ENCODE assay signal across 7 mouse cellular contexts in genomic region chr13:51328131-51328970, GRCm38 (mm10).
DNase-seq lines count a peak whose midpoint lies in the region; ATAC-seq lines count a peak whose summit lies in the region.

No protein-coding gene starts in this region.

- peaks cover 8% of the 10 kb centered on the region; the same call in 1 of the 2 replicates for H3K4me1 ChIP-seq in hindbrain, embryonic 15.5 days (replicated peaks)
- H3K4me1 ChIP-seq in limb, embryonic 13.5 days = peaks cover 57% of the 10 kb centered on the region

- ATAC-seq in hindbrain, embryonic 15.5 days (ENCODE audit: low FRiP score, low read depth) = peak; percentile 49; the same call in 1 of the 2 replicates
- ATAC-seq in limb, embryonic 13.5 days (ENCODE audit: low FRiP score, low read depth) = 0 out of 2 replicates have a peak, but pooled peaks have one; percentile 35

- 47% methylated on average over 15 of the region's 15 CpGs for WGBS in hindbrain, embryonic 15.5 days
- WGBS in limb, embryonic 13.5 days = 36% methylated on average over 15 of the region's 15 CpGs

- H3K9me3 ChIP-seq in hindbrain, embryonic 15.5 days = no peaks in the 10 kb centered on the region
- no peaks in the 10 kb centered on the region for H3K9me3 ChIP-seq in limb, embryonic 13.5 days

- peak; percentile 75 for DNase-seq in ovary, adult 18-20 months (ENCODE audit: low spot score)
- no peak for DNase-seq in ovary, postnatal 10 days (ENCODE audit: low spot score)
- peak; percentile 98 for DNase-seq in heart, adult 11 months
- peak; percentile 77 for DNase-seq in testis, postnatal 14 days (ENCODE audit: low spot score)
- no peak for DNase-seq in natural killer cell, adult 2 months (ENCODE audit: low spot score in 2 of 2)

- no peak overlapping the region for H3K27ac ChIP-seq in hindbrain, embryonic 15.5 days (replicated peaks)
- H3K27ac ChIP-seq in limb, embryonic 13.5 days = peak overlapping the region; percentile 44; the same call in 1 of the 2 replicates

- H3K4me3 ChIP-seq in hindbrain, embryonic 15.5 days = no peak overlapping the region
- no peak overlapping the region for H3K4me3 ChIP-seq in limb, embryonic 13.5 days

- no peaks in the 10 kb centered on the region for H3K36me3 ChIP-seq in hindbrain, embryonic 15.5 days
- H3K36me3 ChIP-seq in limb, embryonic 13.5 days = no peaks in the 10 kb centered on the region

- H3K27me3 ChIP-seq in hindbrain, embryonic 15.5 days = no peaks in the 10 kb centered on the region
- no peaks in the 10 kb centered on the region for H3K27me3 ChIP-seq in limb, embryonic 13.5 days

- no peak overlapping the region for H3K9ac ChIP-seq in hindbrain, embryonic 15.5 days
- H3K9ac ChIP-seq in limb, embryonic 13.5 days = no peak overlapping the region

- no peak overlapping the region for H3K4me2 ChIP-seq in hindbrain, embryonic 15.5 days
- H3K4me2 ChIP-seq in limb, embryonic 13.5 days (replicated peaks) = no peak overlapping the region

Comparison
In these comparisons a context has a peak if more than half of its experiments do, and no peak if none do; other contexts are left out.
1. DNase-seq: peak in ovary, adult 18-20 months (single experiment), heart, adult 11 months (single experiment) and testis, postnatal 14 days (single experiment); none in ovary, postnatal 10 days (single experiment) and natural killer cell, adult 2 months (0 of 2).